Mouse (Mus musculus): Measurements from ENCODE around the gene Pygm.
A peak's percentile ranks its signal among the peaks of the same experiment; 100 is the strongest.

The Pygm gene

GRCm38 (mm10) chr19:6385821-6386220 lies 1.6 kb downstream of the Pygm start:
- DNase-seq (ENCODE audit: low spot score), result no peak

GRCm38 (mm10) chr19:6386234-6386633 lies 2.0 kb downstream of the Pygm start:
- DNase-seq (ENCODE audit: low spot score), result no peak

DNA sequence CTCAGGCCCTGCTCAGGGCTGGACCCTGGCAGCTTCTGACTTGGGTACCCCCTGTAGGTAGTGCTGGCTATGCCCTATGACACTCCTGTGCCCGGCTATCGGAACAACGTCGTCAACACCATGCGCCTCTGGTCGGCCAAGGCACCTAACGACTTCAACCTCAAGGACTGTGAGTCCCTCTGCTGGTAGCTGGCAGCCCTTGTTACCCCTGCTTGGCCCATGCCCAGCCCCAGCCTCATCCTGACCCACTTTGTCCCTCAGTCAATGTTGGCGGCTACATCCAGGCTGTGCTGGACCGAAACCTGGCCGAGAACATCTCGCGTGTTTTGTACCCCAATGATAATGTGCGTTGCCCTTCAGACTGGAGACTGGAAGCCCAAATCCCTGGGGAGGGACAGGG lies 3.8 kb downstream of the Pygm start:
- DNase-seq (ENCODE audit: low spot score), result no peak

DNA sequence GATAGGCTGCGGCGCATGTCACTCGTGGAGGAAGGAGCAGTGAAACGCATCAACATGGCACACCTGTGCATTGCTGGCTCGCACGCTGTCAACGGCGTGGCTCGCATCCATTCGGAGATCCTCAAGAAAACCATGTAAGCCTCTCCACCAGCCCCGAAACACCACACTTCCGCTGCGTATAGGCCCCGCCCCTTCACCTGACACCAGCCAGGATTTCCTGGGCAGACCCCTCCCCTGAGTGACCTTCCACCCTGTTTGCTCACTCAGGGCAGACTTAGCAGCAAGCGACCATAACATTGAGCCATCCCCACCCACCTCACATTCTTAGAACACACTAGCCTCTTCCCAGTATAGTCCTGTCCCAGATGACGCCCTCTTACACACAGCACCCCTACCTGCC lies 5.6 kb downstream of the Pygm start:
- no peak for DNase-seq (ENCODE audit: low spot score)

GRCm38 (mm10) chr19:6390251-6390650 lies 6.1 kb downstream of the Pygm start:
- no peak for DNase-seq (ENCODE audit: low spot score)

DNA sequence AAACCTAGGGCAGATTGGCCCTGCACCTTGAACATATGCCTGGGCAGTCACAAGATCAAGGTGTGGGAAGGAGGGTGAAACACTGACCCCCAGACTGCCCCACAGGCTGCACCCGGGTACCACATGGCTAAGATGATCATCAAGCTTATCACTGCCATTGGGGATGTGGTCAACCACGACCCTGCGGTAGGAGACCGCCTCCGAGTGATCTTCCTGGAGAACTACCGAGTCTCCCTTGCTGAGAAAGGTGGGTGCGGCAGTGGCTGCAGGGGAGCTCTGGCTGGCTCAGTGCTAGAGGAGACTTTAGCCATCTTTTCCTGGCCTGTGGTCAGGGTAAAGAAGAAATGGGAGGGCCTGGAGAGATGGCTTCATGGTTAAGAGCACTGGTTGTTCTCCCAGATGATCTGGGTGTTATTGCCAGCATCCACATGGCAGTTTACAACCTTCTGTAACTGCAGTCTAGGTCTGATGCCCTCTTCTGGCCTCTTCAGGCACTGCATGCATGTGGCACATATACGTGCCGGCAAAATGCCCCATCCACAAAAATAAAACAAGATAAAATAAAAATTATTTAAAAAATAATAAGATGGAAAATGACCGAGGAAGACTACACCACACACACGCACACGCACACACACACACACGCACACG lies 8.7 kb downstream of the Pygm start:
- no peak for DNase-seq (ENCODE audit: low spot score)

DNA sequence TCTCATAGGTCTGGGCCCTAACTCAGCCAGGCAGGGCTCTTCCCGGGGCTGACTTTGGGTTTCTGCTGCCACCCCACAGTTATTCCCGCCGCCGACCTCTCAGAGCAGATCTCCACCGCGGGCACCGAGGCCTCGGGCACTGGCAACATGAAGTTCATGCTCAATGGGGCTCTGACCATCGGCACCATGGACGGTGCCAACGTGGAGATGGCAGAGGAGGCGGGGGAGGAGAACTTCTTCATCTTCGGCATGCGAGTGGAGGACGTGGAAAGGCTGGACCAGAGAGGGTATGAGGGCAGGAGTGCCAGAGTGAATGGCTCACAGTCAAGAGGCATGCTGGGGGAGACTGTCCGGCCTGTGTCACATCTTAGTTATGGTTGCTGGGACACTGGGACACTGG lies 9.4 kb downstream of the Pygm start:
- DNase-seq (ENCODE audit: low spot score), result no peak

DNA sequence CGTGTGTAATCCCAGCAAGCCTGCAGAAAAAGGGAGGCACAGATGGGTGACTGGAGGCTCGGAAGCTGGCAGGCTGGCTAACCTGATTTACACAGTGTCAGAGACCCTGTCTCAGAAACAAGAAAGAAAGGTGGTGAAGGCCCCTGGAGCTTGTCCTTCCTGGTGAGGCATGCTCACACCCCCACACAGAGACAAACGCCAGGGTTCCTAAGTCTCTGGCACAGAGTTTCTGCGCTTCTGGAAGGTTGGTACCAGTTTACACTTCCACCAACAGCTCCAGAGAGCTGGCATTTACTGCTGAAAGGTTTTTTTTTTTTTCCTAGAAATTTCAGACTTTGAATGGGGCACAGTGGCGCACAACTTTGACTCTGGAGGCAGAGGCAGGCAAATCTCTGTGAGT lies 12.0 kb downstream of the Pygm start:
- DNase-seq (ENCODE audit: low spot score), result no peak

DNA sequence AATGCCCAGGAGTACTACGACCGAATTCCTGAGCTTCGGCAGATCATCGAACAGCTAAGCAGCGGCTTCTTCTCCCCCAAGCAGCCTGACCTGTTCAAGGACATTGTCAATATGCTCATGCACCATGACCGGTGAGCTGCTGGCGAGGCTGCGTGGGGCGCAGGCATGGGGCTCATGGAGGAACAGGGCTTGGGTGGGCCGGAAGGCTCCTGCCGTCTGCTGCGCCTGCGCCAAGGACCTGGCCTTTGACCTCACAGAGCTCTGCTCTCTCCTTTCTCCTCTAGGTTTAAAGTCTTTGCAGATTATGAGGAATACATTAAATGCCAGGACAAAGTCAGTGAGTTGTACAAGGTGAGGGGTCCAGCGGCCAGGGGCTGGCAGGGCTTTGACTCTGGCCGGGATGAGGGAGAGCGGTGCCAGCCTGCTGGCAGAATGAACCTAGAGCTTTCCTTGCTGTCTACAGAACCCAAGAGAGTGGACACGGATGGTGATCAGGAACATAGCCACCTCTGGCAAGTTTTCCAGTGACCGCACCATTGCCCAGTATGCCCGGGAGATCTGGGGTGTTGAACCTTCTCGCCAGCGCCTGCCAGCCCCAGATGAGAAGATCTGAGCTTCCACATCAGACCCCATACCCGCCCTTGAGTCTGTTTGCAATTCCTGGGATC lies 13.5 kb downstream of the Pygm start:
- DNase-seq (ENCODE audit: low spot score), result no peak

- peak; percentile 48 for DNase-seq (ENCODE audit: low spot score)
These were observed 14.5 kb downstream of the Pygm start for GRCm38 (mm10) chr19:6398447-6399284.

DNA sequence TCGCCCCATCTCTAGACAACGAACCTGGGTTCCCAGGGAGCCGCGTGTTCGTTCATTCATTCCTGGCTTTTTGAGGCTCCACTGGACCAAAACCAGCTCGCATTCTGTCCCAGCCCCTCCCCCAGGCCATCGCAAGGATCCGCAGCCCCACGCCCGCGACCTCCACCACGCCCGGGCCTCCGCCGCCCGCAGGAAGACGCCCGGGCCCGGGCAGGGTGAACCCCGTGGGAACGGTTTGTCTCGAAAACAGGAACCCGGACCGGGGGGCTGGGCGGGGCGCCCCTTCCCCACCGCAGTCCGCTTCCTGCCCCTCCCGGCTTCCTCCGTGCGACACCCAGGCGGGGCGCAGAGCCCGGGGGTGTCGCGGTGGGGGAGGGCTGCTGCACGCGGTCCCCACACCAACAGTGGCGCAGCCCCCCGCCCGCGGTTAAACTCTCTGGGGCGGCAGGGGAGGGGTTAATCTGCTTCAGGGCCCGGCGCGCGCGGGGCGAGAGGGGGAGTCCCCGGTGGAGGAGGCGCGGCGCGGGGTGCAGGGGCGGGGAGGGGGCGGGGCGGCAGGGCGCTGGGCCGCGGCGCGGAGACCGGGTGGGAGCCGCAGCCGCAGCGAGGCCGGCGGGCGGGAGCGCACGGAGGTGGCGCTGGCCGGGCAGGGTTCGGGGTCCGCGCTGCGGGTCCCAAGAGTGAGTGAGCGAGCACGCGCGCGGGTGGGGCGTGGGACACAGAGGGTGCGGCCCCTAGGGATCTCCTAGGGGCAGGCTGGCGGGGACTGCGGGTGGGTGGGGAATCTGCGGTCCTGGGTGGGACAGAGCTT lies 15.3 kb downstream of the Pygm start, which contains the start of gene Rasgrp2:
TSS of gene Rasgrp2 (plus strand) at position 56 of the 811 bp plus-strand sequence.
- no peak for DNase-seq (ENCODE audit: low spot score)

GRCm38 (mm10) chr19:6400096-6401086 lies 16.2 kb downstream of the Pygm start:
- DNase-seq (ENCODE audit: low spot score), result no peak

DNA sequence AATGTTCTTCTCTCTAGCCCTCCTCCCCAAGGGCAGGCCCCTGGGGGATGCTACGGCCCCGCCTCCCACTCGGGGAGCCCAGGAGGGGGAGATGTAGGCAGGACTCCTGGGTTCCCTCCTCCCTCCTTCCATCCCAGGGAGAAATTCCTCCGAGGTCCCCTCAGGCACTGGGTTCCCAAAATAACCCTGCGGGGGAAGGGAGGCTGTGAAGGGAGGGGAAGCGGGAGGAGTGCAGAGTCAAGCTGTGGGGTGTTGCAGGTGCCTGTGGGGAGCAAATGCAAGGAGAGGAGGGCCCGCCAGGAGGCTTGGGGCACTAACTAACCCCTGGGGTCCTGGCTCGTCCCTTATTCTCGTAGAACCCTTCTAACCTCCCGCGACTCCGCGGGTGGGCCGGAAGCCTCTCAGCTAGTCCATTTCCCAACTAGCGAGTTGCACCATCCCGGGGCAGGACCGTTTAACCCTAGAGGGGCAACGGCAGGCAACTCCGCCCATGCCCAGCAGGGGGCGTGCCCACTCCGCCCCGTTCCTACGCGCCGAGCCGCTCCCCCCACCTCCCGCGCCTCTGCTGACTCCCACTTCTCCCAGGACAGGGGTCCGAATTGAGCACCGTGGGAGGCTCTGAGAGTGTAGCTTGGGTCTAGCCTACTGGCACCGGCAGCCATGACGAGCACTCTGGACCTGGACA lies 17.1 kb downstream of the Pygm start:
- DNase-seq (ENCODE audit: low spot score), result peak; percentile 74

- DNase-seq (ENCODE audit: low spot score), result no peak
These were observed 17.8 kb downstream of the Pygm start for GRCm38 (mm10) chr19:6401951-6402350.

GRCm38 (mm10) chr19:6403869-6404268 lies 19.7 kb downstream of the Pygm start:
- no peak for DNase-seq (ENCODE audit: low spot score)

DNA sequence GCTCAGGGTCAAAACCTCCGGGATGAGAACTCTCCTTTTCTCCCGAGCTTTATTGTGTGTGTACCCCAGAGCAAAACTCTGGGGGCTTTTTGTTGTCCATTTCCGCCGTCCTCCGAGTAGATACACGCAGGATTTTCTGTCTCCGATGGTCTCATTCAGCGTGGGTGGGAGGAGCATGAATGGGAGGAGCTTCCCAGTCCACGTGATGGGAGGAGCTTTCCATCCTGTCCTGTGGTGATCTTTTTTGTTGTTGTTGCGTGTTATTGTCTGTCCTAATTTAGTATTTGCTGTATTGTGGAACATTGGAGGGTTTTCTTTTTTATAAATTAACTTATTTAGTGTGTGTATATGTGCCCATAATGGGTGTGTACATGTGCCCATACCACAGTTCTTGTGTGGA lies 21.2 kb downstream of the Pygm start:
- no peak for DNase-seq (ENCODE audit: low spot score)

- DNase-seq (ENCODE audit: low spot score), result no peak
These were observed 22.9 kb downstream of the Pygm start for GRCm38 (mm10) chr19:6407109-6407508.

- no peak for DNase-seq (ENCODE audit: low spot score)
These were observed 23.8 kb downstream of the Pygm start for GRCm38 (mm10) chr19:6407816-6408510.

DNA sequence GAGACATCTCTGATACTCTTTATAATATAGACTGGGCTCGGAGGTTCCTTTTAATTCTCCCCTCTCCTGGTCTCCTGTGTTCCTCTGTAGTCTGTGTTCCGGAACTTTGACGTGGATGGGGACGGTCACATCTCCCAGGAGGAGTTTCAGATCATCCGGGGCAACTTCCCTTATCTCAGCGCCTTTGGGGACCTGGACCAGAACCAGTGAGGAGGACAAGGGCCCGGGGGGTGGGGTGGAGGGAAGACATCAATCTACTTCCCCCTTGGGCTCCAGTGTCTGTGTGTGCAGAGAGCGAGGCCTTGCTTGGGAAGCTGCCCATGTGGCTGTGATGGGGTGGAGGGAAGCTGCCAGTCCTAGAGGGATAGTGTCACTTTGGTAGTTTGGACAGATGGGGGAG lies 24.6 kb downstream of the Pygm start:
- DNase-seq (ENCODE audit: low spot score), result no peak

DNA sequence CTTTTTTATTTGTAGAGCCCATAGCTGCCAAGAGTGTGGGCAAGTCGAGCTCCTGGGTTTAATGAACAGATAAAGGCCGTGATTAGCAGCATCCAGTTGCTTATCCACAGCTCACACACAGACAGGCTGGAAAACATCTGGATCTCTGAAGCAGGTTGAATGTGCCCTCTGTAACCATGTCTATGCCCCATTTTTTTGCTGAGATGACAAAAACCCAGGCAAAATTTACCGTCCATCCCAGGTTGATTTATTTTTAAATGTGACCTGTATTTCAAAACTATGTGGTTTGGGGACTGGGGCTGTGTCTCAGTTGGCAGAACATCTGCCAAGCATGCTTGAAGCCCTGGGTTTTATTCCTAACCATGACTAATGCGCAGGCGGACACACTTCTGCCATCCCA lies 25.0 kb downstream of the Pygm start:
- DNase-seq (ENCODE audit: low spot score), result no peak

All from ovary, postnatal 14 days (tissue).